Mouse (Mus musculus) stomach, embryonic 14.5 days (tissue): ENCODE results near the gene St6gal1. TPM values are rescaled to one million over a fixed set of nuclear protein-coding genes. Genes with fewer than 3 reads are reported as not detected.

Source experiments
- ATAC-seq: fragments of 200-750 bp; cut with Nextera tagmentation; 2 replicates; pipeline ENCODE4 v1.8.0; 2017; ENCODE audit warnings: low read depth, moderate TSS enrichment; ENCODE audit not compliant: insufficient number of reproducible peaks, insufficient read depth, low FRiP score
- H3K27ac ChIP-seq: fragments of 300-500 bp; sonication (generic); 2 replicates; pipeline ENCODE4 v1.5.1; 2014; ENCODE audit warnings: mild to moderate bottlenecking, low read length, moderate library complexity, mixed read lengths
- H3K27me3 ChIP-seq: fragments of 300-500 bp; sonication (generic); 2 replicates; pipeline ENCODE4 v1.6.1; 2014; ENCODE audit warnings: low read length, control low read depth, mixed read lengths; ENCODE audit not compliant: control insufficient read depth, insufficient read depth
- H3K36me3 ChIP-seq: fragments of 300-500 bp; sonication (generic); 2 replicates; pipeline ENCODE4 v1.6.1; 2014; ENCODE audit warnings: mild to moderate bottlenecking, control low read depth, low read length, moderate library complexity, mixed read lengths; ENCODE audit not compliant: control insufficient read depth, insufficient read depth
- H3K4me1 ChIP-seq: fragments of 300-500 bp; sonication (generic); 2 replicates; pipeline ENCODE4 v1.6.1; 2014; ENCODE audit warnings: low read length, control low read depth, mixed read lengths; ENCODE audit not compliant: control insufficient read depth, insufficient read depth
- H3K4me2 ChIP-seq: fragments of 300-500 bp; sonication (generic); replicated peaks from 2 replicates; pipeline ENCODE4 v1.6.1; 2014; ENCODE audit warnings: low read depth, low read length, control low read depth
- H3K4me3 ChIP-seq: fragments of 300-500 bp; sonication (generic); 2 replicates; pipeline ENCODE4 v1.5.1; 2014; ENCODE audit warnings: low read depth, low read length, control low read depth
- H3K9ac ChIP-seq: fragments of 300-500 bp; sonication (generic); replicated peaks from 2 replicates; pipeline ENCODE4 v1.6.1; 2014; ENCODE audit warnings: low read depth, mild to moderate bottlenecking, control low read depth, low read length, moderate library complexity, mixed read lengths
- H3K9me3 ChIP-seq: fragments of 300-500 bp; sonication (generic); 2 replicates; pipeline ENCODE4 v1.6.1; 2016; ENCODE audit warnings: low read depth, low read length, control low read depth; ENCODE audit not compliant: control insufficient read depth
- WGBS: fragments of 180-500 bp; shearing (Covaris S2); extraction: QIAGEN DNeasy Blood & Tissue Kit; methylation state at CpG from one replicate; pipeline ENCODE4 v1.1.7; 2014; 5-methylcytosine and 5-hydroxymethylcytosine counted together
- polyA plus RNA-seq: library from polyadenylated mRNA; unstranded; fragments of >200 nt; fragmentation: Nextera tagmentation; extraction: Ambion mirVana; gene quantifications from 2 replicates; pipeline ENCODE4 v1.2.1, GENCODE M21; 2014

St6gal1 gene
- polyA plus RNA-seq, 1 experiment from 2014 or later, result 25.7 TPM

DNA sequence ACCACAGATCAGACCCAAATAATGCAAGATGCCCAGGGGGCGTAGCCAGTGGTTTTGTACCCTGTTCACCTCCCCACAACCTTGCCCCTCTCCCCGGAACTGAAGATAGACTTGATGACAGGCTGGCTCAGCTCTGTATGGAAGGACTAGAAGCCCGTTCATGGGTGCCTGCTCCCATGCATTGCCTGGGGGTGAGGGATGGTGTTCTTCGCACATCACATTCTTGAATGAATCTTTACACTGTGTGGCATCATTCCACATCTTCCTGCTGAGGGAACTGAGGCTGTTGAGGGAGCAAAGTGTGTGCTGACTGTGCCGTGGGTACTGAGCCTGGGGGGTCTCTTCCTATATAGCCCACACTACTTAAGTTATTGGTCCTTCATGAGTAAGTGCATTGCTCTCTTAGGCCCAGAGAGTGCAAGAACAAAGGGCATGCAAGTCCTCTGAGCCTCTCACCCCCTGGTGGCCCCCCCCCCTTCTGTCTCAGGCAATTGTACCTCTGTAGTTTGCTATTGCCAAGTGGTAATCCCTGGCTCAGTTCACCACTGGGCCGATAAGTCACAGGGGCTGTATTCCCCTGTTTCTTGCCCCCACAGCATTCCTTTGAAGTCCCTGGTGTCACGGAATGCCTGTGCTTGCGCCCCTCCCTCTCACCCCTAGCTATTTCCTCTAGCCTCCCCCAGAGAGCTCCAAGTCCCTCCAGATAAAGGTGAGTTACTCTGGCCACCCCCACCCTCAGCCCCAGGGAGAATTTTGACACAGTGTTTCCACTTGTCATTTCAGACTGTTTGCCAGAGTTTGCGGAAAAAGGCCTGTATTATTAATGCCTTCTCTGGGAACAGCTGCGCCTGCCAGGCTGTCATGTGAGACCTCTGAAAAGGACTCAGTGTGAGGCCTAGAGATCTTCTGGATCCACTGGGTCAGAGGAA is 45.7 kb downstream of the St6gal1 start:
- Histone ChIP-seq H3K4me2 (no peak overlapping the region), H3K4me3 (no peak overlapping the region), H3K36me3 (no peaks in the 10 kb centered on the region), H3K4me1 (peaks cover 42% of the 10 kb centered on the region), H3K27me3 (no peaks in the 10 kb centered on the region), H3K27ac (peak overlapping the region; percentile 61; the same call in 1 of the 2 replicates), H3K9ac (no peak overlapping the region), H3K9me3 (no peaks in the 10 kb centered on the region)
- 26% methylated on average over 10 of the region's 10 CpGs for WGBS
- peak; percentile 53; the same call in 1 of the 2 replicates for ATAC-seq

DNA sequence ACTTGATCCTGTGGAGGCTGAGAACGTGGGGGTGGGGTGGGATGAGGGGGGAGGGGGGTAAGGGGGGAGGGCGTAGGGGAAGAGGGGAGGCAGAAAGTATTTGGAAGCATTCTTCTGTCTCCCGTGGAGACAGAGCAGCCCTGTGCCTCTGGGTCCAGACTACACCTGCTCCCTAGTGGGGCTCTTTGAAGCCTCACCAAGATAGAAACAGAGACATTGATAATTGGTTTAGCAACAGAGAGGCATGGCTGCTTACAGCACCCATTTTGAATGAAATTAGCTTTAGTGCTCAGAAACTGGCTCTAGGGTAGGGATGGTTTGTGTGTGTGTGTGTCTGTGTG is 46.3 kb downstream of the St6gal1 start:
- H3K9me3 ChIP-seq, result no peaks in the 10 kb centered on the region
- no peaks in the 10 kb centered on the region for H3K36me3 ChIP-seq
- H3K27ac ChIP-seq, result peak overlapping the region; percentile 61; the same call in 1 of the 2 replicates
- H3K9ac ChIP-seq, result no peak overlapping the region
- no peak; the same call in 1 of the 2 replicates for ATAC-seq
- H3K4me1 ChIP-seq, result peaks cover 42% of the 10 kb centered on the region
- no peak overlapping the region for H3K4me3 ChIP-seq
- no peak overlapping the region for H3K4me2 ChIP-seq
- no peaks in the 10 kb centered on the region for H3K27me3 ChIP-seq
- 9% methylated on average over 3 of the region's 3 CpGs for WGBS

DNA sequence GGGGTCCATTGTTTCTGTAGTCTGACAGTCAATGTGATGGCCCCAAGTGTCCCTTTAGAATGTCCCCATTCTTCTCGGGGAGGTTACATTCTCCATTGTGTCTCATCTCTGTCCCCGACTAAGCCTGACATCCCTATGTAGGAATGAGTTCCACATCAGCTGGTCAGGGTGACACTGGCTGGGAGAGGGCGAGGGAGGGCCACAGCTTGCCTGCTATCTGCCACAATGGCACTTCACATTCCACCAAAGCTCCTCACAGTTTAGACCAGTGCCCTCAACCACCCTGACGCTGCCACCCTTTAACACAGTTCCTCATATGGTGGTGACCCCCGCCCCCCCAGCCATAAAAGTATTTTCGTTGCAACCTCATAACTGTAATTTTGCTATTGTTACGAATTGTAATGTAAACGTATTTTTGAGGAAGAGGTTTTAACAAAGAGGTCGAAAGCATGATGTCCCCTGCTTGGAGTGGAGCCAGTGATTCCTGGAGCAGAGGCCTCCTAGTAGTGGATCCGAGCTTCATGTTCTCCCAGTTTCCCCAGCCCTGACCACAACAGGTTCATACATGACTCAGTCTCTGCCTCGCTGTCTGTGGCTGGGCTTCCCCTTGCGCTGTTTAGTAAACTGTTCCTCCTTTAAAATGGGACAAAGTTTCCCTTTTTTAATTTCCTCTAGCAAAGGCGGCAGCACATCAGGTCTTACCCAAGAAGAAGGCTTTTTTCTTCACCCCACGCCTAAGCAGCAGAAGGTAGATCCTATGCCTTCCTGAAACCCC is 47.4 kb downstream of the St6gal1 start:
- no peaks in the 10 kb centered on the region for H3K9me3 ChIP-seq
- ATAC-seq, result no peak
- no peak overlapping the region for H3K4me3 ChIP-seq
- peaks cover 42% of the 10 kb centered on the region for H3K4me1 ChIP-seq
- 67% methylated on average over 14 of the region's 14 CpGs for WGBS
- no peaks in the 10 kb centered on the region for H3K36me3 ChIP-seq
- H3K4me2 ChIP-seq, result no peak overlapping the region
- H3K9ac ChIP-seq, result no peak overlapping the region
- no peak overlapping the region for H3K27ac ChIP-seq
- H3K27me3 ChIP-seq, result no peaks in the 10 kb centered on the region

DNA sequence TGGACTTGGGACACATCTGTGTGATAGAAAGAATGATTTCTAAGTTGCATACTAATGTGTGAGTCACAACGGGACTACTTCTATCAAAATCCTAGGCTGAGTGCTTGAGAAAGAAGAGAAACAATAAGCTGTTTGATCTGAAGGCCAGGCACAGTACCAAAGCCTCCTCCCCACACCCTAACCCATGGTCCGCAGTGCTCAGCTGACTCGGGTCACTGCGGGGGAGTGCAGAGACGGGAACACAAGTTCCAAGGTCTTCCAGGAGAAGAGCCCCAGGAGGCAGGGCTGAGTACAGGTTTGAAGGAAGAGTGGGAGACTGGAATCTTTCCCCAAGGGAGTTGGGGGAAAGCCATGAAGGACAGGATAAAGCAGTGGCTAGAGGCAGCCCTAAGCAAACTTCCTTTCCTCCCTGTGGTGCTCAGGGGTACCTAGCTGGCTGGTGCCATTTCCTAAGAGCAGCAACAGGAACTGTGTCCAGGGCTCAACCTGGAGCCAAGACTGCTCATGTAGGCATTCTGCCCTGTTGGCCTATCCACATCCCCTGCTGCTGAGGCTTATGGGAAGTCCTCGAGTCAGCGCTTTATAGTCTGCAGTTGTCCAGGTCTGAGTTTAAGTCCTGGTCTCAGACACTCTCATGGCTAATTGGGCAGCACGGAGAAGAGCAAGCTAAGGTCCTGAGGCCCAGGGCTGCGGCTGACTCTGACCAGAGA is 48.1 kb downstream of the St6gal1 start:
- 68% methylated on average over 9 of the region's 9 CpGs for WGBS

DNA sequence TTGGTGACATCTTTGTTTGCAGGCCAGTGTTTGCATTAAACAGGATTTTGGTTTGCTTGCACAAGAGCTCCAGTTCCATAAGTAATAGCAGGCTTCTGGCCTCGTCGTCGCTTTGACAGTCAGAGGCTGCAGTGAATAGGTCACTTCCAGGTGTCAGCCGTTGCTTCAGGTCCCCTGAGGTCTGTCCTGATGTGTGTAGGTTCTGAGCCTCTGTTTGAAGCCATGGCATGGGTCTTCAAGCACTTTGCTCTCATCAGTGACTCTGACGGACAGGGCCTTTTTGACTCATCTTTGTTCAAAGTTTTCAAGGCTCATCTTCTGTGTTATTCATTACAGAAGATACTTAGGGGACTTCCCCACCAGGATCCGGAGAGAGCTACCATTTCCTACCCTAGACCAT is 49.5 kb downstream of the St6gal1 start:
- Histone ChIP-seq H3K4me1 (peaks cover 41% of the 10 kb centered on the region), H3K9ac (no peak overlapping the region), H3K27ac (no peak overlapping the region), H3K27me3 (no peaks in the 10 kb centered on the region), H3K4me3 (no peak overlapping the region), H3K9me3 (no peaks in the 10 kb centered on the region), H3K36me3 (no peaks in the 10 kb centered on the region), H3K4me2 (no peak overlapping the region)
- WGBS, result 52% methylated on average over 6 of the region's 6 CpGs
- no peak for ATAC-seq

More for the DNA sequence above, 48.1 kb downstream of the St6gal1 start:
- H3K9me3 ChIP-seq, result no peaks in the 10 kb centered on the region
- no peak for ATAC-seq
- H3K4me2 ChIP-seq, result no peak overlapping the region
- H3K4me3 ChIP-seq, result no peak overlapping the region
- H3K27ac ChIP-seq, result no peak overlapping the region
- H3K36me3 ChIP-seq, result no peaks in the 10 kb centered on the region
- no peak overlapping the region for H3K9ac ChIP-seq
- H3K27me3 ChIP-seq, result no peaks in the 10 kb centered on the region
- peaks cover 42% of the 10 kb centered on the region for H3K4me1 ChIP-seq

DNA sequence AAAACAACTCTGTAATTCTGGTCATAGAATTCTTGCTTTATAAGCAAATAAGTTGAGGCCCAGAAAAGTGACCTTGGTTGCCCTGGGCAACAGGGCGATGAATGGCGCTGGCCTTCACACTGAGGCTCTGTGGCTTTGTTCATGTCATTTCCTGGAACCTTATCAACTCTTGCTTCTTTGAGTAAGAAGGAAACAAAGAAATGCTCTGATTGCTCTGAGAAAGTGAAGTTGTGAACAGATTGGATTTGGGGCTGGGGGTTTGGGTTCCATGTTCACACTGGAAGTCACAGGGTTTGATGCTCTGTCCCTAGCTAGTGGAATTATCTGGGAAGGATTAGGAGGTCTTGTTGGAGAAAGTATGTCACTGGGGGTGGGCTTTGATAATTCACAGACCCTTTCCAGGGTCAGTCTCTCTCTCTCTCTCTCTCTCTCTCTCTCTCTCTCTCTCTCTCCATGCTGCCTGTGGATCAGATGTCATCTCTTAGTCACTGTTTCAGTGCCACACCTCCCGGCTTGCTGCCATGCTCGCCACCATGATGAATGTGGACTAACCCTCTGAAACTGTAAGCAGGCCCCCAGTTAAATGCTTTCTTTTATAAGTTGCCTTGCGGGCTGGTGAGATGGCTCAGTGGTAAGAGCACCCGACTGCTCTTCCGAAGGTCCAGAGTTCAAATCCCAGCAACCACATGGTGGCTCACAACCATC is 50.2 kb downstream of the St6gal1 start:
- Histone ChIP-seq H3K27ac (no peak overlapping the region), H3K9ac (no peak overlapping the region), H3K9me3 (no peaks in the 10 kb centered on the region), H3K4me2 (no peak overlapping the region), H3K27me3 (no peaks in the 10 kb centered on the region), H3K4me1 (peaks cover 34% of the 10 kb centered on the region), H3K36me3 (no peaks in the 10 kb centered on the region), H3K4me3 (no peak overlapping the region)
- no peak for ATAC-seq
- WGBS, result 81% methylated on average over 7 of the region's 7 CpGs

DNA sequence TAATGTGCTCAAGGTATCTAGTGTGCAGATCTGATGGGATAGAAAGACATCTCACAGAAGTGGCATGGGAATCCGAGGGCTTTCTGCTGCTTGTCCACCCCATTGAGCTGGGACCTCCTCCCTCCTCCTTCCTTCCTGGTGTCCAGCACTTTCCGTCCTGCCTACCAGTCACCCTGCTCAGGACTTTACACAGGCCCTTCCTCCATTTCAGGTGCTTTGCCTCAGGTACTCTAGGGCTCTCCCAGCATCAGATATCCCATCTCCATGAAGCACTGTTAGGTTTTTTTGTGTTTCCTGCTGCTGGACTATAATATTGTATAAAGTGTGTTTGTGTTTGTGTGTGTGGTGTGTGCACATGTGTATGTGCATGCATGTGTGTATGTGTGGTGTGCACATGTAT is 51.1 kb downstream of the St6gal1 start:
- WGBS, result 88% methylated on average over 2 of the region's 2 CpGs
- H3K4me1 ChIP-seq, result peaks cover 25% of the 10 kb centered on the region
- no peaks in the 10 kb centered on the region for H3K9me3 ChIP-seq
- H3K27me3 ChIP-seq, result no peaks in the 10 kb centered on the region
- H3K9ac ChIP-seq, result no peak overlapping the region
- H3K27ac ChIP-seq, result no peak overlapping the region
- H3K4me3 ChIP-seq, result no peak overlapping the region
- H3K4me2 ChIP-seq, result no peak overlapping the region
- no peak for ATAC-seq
- H3K36me3 ChIP-seq, result no peaks in the 10 kb centered on the region
